Mouse (Mus musculus) thymus, postnatal 10 days (tissue): ENCODE measurements around the gene Parn.

Experiments
- DNase-seq, 2 experiments: peaks; one replicate each; pipeline ENCODE4 v3.0.0; 2021; ENCODE audit warnings: low spot score in 2 of 2

The Parn gene

DNA sequence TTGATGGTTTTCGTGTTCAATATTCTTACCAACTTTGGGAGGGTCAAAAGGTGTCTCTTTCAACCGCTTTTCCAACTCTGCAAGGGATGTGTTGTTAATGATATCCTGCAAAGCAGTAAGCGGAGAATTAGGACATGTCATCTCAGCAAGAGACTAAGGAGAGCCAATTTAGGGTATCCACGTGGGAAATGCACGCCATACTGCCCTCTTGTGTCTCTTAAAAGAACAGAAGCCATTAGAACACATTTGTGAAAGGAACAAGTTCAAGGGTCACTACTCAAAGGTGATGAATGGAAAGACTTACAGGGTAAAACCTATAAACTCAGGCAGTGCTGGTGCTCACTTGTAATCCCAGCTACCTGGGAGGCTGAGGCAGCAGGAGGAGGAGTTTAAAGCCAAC lies 39.6 kb downstream of the Parn start:
- DNase-seq: no peak

GRCm38 (mm10) chr16:13621745-13622507 lies 46.0 kb downstream of the Parn start:
- no peak for DNase-seq

DNA sequence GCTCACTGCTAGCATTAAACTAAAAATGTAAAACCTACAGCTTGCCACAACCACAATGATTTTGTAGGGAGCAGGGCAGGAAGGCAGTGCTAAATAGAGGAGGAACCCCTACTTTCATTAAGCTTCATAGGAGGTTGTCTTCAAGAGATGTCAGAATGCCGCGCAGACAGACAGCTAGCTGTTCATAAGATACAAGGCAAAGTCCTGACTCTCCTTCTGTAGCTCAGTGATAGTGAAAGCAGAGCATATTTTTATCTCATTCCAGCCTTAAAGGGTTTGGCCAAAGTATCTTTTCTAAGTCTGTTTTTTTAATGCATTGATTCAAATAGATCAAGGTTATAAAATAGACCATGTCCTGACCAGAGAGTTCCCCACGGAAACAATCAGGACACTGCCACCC lies 47.8 kb downstream of the Parn start:
- DNase-seq: no peak

GRCm38 (mm10) chr16:13615276-13615675 lies 52.7 kb downstream of the Parn start:
- DNase-seq: no peak

DNA sequence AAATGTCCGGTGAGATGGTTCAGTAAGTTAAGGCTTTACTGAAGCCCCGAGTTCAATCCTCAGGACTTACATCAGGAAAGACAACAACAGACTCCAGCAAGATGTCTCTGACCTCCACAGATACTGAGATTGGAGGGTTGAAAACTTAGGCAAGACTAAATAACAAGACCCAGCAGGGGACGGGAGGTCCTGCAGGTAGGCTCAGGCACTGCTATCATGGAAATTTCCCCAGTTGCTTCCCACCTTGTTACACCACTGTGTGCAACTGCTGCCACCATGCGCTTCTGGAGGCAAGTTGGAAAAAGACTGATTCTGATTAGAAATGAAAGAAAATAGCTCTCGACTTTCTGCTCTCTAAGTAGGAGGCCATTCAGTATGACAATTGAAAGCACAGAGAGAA lies 55.4 kb downstream of the Parn start:
- no peak for DNase-seq

GRCm38 (mm10) chr16:13612058-13612457 lies 55.9 kb downstream of the Parn start:
- no peak for DNase-seq

DNA sequence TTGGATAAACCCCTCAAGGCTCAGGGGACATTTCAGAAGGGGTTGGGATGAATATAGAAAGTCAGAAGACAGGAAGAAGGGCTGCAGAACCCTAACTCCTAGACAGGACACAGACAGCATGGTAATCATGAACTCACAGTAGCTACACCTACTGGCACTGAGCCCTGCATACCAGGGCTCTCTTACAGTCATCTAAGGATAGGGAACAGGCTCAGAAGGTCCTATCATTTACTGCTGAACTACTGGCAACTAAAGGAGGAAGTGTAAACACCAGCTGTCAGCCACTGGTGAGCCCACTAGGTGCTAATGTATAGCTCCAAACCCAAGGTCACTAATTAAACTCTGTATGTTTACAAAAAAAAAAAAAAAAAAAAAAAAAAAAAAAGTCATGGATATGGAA lies 56.6 kb downstream of the Parn start:
- no peak for DNase-seq

GRCm38 (mm10) chr16:13610951-13611381 lies 57.0 kb downstream of the Parn start:
- no peak for DNase-seq

DNA sequence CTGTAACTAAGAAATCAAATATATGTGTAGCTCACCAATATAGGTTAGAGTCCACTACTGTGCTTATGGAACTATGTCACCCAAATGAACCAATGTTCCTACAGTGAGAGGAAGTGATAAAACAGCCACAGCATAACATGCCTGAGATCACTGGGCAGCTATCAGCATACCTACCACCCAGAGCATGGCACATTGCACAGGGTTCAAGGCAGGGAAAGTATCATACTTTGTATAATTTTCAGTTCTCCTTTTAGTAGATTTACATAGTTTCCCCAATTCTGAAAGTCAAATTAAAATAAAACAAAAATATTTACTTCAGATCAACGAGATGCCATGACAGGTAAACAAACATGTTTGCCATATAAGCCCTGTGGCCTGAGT lies 59.3 kb downstream of the Parn start:
- DNase-seq: no peak

- no peak for DNase-seq
Measured at GRCm38 (mm10) chr16:13607987-13608704, 59.8 kb downstream of the Parn start.

- no peak for DNase-seq
Measured at GRCm38 (mm10) chr16:13602779-13603178, 65.2 kb downstream of the Parn start.

- no peak for DNase-seq
Measured at GRCm38 (mm10) chr16:13589049-13589408, 78.9 kb downstream of the Parn start.

- DNase-seq: no peak
Measured at GRCm38 (mm10) chr16:13588182-13589048, 79.6 kb downstream of the Parn start.

DNA sequence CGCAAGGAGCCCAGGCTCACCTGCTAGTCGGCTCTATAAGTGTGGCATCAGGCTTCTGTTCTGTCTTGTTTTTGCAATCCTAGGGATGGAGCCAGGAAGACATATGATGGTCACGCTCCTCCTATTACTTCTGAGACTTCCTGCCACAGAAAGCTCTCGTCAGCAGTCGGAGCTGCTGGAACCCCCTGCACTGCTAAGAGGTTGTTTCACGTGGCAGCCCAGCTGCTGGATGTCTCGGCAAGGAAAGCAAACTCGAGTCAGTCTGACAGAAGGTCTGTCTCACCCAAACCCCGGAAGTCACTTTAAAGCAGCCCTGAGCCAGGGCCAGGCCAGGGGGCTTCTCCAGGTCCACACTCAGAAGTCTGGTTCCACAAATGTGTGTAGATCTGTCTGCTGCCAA lies 82.7 kb downstream of the Parn start:
- DNase-seq: no peak

DNA sequence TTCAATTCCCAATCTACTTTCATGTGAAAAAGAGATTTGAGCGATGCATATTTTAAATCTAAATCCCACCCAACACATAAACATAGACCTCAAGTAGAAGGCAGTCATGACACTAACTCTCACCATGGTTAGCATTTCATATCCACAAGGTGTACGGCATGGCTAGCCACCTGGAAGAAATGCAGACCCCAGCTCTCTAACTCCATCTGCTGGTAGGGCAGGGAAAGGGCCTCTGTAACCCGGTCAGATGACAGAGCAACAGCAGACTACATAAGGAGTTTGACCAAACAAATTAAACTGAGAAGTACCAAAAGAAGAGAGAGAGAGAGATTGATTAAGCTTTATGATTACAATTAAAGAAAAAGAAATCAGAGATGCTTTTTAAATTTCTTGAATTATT lies 87.2 kb downstream of the Parn start:
- DNase-seq: no peak

DNA sequence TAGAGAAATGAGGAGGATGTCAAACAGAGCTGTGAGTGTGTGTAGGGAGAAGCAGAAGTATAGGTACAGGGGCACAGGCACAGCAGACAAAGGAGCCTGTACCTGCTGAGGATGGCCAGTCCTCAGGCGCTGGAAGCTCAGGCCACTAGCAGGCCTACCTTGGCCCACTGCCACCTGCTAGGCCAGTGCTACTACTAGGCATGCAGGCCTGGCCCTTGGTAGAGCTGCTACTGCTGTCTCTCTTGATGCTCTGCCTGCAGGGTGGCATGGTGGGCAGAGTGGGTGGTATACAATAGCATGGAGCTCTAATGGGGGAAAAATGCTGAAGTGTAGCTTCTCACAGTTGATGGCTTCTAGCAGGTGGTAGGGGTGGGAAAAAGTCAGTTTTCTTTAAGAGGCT lies 88.0 kb downstream of the Parn start:
- DNase-seq: no peak

GRCm38 (mm10) chr16:13575306-13575705 lies 92.7 kb downstream of the Parn start:
- no peak for DNase-seq

GRCm38 (mm10) chr16:13568280-13568679 lies 99.7 kb downstream of the Parn start:
- DNase-seq: no peak

- no peak for DNase-seq
Measured at GRCm38 (mm10) chr16:13567614-13568013, 100.4 kb downstream of the Parn start.

DNA sequence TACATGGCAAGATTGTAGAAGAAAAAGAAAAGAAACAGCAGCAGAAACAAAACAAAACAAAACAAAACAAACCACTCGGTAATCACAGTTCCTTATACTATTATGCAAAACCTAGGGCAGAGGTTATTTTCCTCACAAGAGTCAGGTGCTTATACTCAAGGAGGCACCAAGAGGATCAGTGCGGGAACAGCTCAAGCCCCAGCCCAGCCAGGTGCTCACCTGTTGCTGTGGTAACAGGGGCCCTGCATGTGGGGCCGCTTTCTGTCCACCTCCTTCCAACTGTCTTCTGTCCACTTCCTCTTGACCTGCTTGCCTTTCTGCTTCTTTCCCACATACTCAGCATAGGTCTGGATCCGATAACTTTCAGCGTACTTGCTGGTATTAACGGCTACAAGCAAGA lies 101.6 kb downstream of the Parn start:
- DNase-seq: no peak

- DNase-seq: no peak
Measured at GRCm38 (mm10) chr16:13565291-13565690, 102.7 kb downstream of the Parn start.

GRCm38 (mm10) chr16:13557784-13558183 lies 110.2 kb downstream of the Parn start:
- no peak for DNase-seq
